Mouse (Mus musculus): ENCODE measurements around the gene Bcat2. TPM values are rescaled to one million over a fixed set of nuclear protein-coding genes. Genes with fewer than 3 reads are reported as not detected.

Bcat2 gene
- polyA plus RNA-seq, 1 experiment from 2014 or later: 57.2 TPM

DNA sequence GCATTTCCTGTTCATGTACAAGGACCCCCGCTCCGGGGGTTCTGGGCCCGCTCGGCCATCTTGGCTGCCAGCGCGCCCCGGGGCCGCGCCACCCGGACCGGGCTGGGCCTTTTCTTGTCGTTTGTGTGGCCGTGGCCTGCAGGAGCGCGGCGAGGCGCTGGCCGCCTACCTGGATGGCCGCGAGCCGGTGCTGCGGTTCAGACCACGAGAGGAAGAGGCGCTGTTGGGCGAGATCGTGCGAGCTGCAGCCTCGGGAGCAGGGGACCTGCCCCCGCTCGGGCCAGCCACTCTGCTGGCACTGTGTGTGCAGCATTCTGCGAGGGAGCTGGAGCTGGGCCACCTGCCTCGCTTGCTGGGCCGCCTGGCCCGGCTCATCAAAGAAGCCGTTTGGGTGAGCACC, 62.5 kb downstream of the Bcat2 start:
- ChIA-PET CTCF (interaction anchor here (1.6 kb wide), 1 partner anchor 50 kb away, joined by 5 read pairs; no protein-coding TSS in a partner anchor), POLR2A (no interaction called here)
- no peak for TF ChIP-seq CTCF (IDR thresholded peaks at IDR 0.05)
- no peak for DNase-seq (ENCODE audit: low read depth, low spot score)
- no peaks in the 10 kb centered on the region for H3K27me3 ChIP-seq
- in situ Hi-C loops (cut with MboI; ENCODE audit: low pct_unique_long_range_greater_than_20kb): no loop called here
- ATAC-seq: no peak

- CTCF ChIA-PET: interaction anchor here (1.3 kb wide), 1 partner anchor 11 kb away, joined by 3 read pairs; no protein-coding TSS in a partner anchor
Measured at GRCm38 (mm10) chr7:45634946-45635681, 65.2 kb downstream of the Bcat2 start.

DNA sequence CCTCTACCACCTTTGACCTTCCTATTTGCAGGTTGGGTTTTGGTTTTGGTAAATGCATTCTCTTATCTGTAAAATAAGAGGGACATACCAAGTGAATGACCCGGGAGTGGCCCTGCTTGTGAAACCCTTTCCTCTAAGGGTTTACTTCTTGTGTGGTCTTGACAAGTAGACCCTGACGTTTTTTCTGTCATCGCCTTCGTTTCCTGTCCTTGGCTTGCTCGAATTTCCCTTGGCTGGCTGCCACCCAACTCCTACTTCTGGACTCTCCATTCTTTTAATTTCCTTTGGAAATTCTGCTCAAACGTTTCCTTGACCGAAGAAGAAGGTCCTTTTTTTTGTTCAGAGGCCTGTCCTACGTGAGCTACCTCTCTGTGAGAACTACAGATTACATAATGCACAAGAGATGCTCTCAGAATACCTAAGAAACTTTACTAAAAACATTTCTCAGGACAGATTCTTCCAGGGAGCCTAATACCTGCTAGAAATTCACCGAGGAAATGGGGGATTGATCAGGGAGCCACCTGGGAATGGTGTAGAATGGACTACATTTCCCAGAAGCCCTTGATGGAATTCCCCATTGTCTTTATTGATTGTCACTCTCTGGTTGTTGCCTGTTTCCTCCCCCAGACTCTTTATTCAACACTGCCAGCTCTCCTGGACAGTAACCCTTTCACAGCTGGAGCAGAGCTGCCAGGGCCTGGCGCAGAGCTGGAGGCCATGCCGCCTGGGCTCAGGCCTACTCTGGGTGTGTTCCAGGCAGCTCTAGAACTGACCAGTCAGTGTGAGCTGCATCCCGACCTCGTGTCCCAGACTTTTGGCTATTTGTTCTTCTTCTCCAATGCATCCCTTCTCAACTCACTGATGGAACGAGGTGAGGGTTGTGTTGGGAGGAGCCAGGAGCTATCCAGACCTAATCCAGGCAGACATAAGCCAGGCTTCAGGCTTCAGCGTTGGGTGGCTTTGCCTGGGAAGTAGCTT, 66.0 kb downstream of the Bcat2 start:
- no peaks in the 10 kb centered on the region for H3K27me3 ChIP-seq
- DNase-seq (ENCODE audit: low read depth, low spot score): no peak
- in situ Hi-C loops (cut with MboI; ENCODE audit: low pct_unique_long_range_greater_than_20kb): no loop called here
- TF ChIP-seq CTCF (IDR thresholded peaks at IDR 0.05): no peak
- ChIA-PET CTCF (interaction anchor here (1.3 to 1.6 kb wide), 2 partner anchors 12 to 43 kb away, joined by 3 to 4 read pairs; no protein-coding TSS in a partner anchor), POLR2A (no interaction called here)
- no peak for ATAC-seq

More at GRCm38 (mm10) chr7:45634946-45635681, 65.2 kb downstream of the Bcat2 start:
- DNase-seq (ENCODE audit: low read depth, low spot score) (no peak), ATAC-seq (no peak)
- POLR2A ChIA-PET: no interaction called here
- no peaks in the 10 kb centered on the region for H3K27me3 ChIP-seq
- no peak for TF ChIP-seq CTCF (IDR thresholded peaks at IDR 0.05)
- in situ Hi-C loops (cut with MboI; ENCODE audit: low pct_unique_long_range_greater_than_20kb): no loop called here

- ChIA-PET POLR2A (no interaction called here), CTCF (interaction anchor here (1.6 kb wide), 1 partner anchor 44 kb away, joined by 4 read pairs; no protein-coding TSS in a partner anchor)
- DNase-seq (ENCODE audit: low read depth, low spot score) (no peak), ATAC-seq (no peak)
- in situ Hi-C loops (cut with MboI; ENCODE audit: low pct_unique_long_range_greater_than_20kb): no loop called here
- H3K27me3 ChIP-seq: no peaks in the 10 kb centered on the region
- no peak for TF ChIP-seq CTCF (IDR thresholded peaks at IDR 0.05)
Measured at GRCm38 (mm10) chr7:45637710-45638109, 67.8 kb downstream of the Bcat2 start.

DNA sequence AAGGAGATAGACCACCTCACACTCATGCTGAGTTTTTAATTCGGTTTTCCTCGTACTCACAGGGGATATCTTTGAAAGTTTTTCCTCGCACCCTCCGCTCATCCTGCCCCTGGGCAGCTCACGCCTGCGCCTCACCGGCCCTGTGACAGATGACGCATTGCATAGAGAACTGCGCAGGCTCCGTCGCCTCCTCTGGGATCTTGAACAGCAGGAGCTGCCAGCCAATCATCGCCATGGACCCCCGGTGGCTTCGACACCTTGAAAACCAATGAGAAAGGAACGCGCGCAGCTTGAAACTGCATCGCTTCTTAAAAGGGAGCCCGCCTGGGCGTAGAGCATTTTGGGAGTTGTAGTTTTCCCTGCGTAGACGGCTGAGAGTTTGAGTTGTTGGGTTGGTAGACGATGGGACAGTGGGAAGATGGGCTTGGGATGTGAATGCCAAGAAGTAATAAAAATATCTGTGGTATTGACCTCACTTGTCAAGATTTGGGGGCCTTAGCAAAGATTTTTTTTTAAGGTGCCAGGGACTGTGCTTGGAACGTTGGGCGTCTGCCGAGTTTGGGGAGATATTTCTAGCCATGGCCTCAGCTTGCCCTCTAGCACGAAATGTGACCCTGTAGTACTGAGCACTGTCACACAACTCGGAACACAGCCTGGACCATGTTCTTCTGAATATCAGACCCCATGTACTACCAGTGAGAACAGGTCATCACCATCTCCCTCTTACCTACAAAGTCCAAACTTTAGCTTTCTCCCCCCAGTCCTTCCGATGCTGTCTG, 68.9 kb downstream of the Bcat2 start:
- in situ Hi-C loops (cut with MboI; ENCODE audit: low pct_unique_long_range_greater_than_20kb): no loop called here
- no peak for TF ChIP-seq CTCF (IDR thresholded peaks at IDR 0.05)
- ATAC-seq (no peak), DNase-seq (ENCODE audit: low read depth, low spot score) (no peak)
- CTCF ChIA-PET: interaction anchor here (2.1 kb wide), 1 partner anchor 44 kb away, joined by 6 read pairs; no protein-coding TSS in a partner anchor
- POLR2A ChIA-PET: no interaction called here
- no peaks in the 10 kb centered on the region for H3K27me3 ChIP-seq

Other genes starting within 250 kb of the Bcat2 start
- 15.0 TPM for gene Trpm4, start 236.4 kb upstream of the Bcat2 start, polyA plus RNA-seq (2021)
- 0.06 TPM for gene Hrc, start 234.9 kb upstream of the Bcat2 start, polyA plus RNA-seq (2021)
- gene Ppfia3, start 203.1 kb upstream of the Bcat2 start, polyA plus RNA-seq (2021): 4.1 TPM
- gene Lin7b, start 199.6 kb upstream of the Bcat2 start, polyA plus RNA-seq (2021): 4.7 TPM
- 328 TPM for gene Snrnp70, start 174.4 kb upstream of the Bcat2 start, polyA plus RNA-seq (2021)
- 0.27 TPM for gene Kcna7, start 164.5 kb upstream of the Bcat2 start, polyA plus RNA-seq (2021)
- 3.0 TPM for gene Ntf5, start 156.5 kb upstream of the Bcat2 start, polyA plus RNA-seq (2021)
- 0.14 TPM for gene Lhb, start 149.3 kb upstream of the Bcat2 start, polyA plus RNA-seq (2021)
- 59.3 TPM for gene Gys1, start 135.3 kb upstream of the Bcat2 start, polyA plus RNA-seq (2021)
- 82.1 TPM for gene Ruvbl2, start 132.1 kb upstream of the Bcat2 start, polyA plus RNA-seq (2021)
- 15.6 TPM for gene Ftl1, start 110.3 kb upstream of the Bcat2 start, polyA plus RNA-seq (2021)
- gene Bax, start 103.3 kb upstream of the Bcat2 start, polyA plus RNA-seq (2021): 201 TPM
- 0.47 TPM for gene Tulp2, start 88.3 kb upstream of the Bcat2 start, polyA plus RNA-seq (2021)
- gene Gm45808, start 83.3 kb upstream of the Bcat2 start, polyA plus RNA-seq (2021): not detected
- gene Dhdh, start 81.3 kb upstream of the Bcat2 start, polyA plus RNA-seq (2021): 0.06 TPM
- gene Nucb1, start 59.7 kb upstream of the Bcat2 start, polyA plus RNA-seq (2021): 506 TPM
- 123 TPM for gene Ppp1r15a, start 43.9 kb upstream of the Bcat2 start, polyA plus RNA-seq (2021)
- 2.2 TPM for gene Plekha4, start 43.8 kb upstream of the Bcat2 start, polyA plus RNA-seq (2021)
- 1.6 TPM for gene Hsd17b14, start 15.3 kb upstream of the Bcat2 start, polyA plus RNA-seq (2021)
- gene Fgf21, start 45.3 kb downstream of the Bcat2 start, polyA plus RNA-seq (2021): 0.14 TPM
- 0.91 TPM for gene Fut1, start 47.1 kb downstream of the Bcat2 start, polyA plus RNA-seq (2021)
- gene Izumo1, start 51.7 kb downstream of the Bcat2 start, polyA plus RNA-seq (2021): 0.12 TPM
- gene Rasip1, start 57.3 kb downstream of the Bcat2 start, polyA plus RNA-seq (2021): 1.6 TPM
- 0.40 TPM for gene Mamstr, start 69.8 kb downstream of the Bcat2 start, polyA plus RNA-seq (2021)
- 0.23 TPM for gene Fut2, start 96.2 kb downstream of the Bcat2 start, polyA plus RNA-seq (2021)
- gene Ntn5, start 113.9 kb downstream of the Bcat2 start, polyA plus RNA-seq (2021): 2.3 TPM
- 4.4 TPM for gene Sec1, start 124.2 kb downstream of the Bcat2 start, polyA plus RNA-seq (2021)
- gene Car11, start 129.7 kb downstream of the Bcat2 start, polyA plus RNA-seq (2021): 43.7 TPM
- 73.2 TPM for gene Dbp, start 134.9 kb downstream of the Bcat2 start, polyA plus RNA-seq (2021)
- gene Rpl18, start 145.3 kb downstream of the Bcat2 start, polyA plus RNA-seq (2021): 807 TPM
- 28.0 TPM for gene Sphk2, start 147.8 kb downstream of the Bcat2 start, polyA plus RNA-seq (2021)
- gene Fam83e, start 151.1 kb downstream of the Bcat2 start, polyA plus RNA-seq (2021): 0.04 TPM
- not detected for gene Spaca4, start 155.7 kb downstream of the Bcat2 start, polyA plus RNA-seq (2021)
- 12.0 TPM for gene Lmtk3, start 213.6 kb downstream of the Bcat2 start, polyA plus RNA-seq (2021)
- 1.4 TPM for gene Sult2b1, start 214.5 kb downstream of the Bcat2 start, polyA plus RNA-seq (2021)
- 149 TPM for gene Cyth2, start 244.4 kb downstream of the Bcat2 start, polyA plus RNA-seq (2021)